Mouse (Mus musculus): ENCODE measurements around the gene Foxk2. TPM values are rescaled to one million over a fixed set of nuclear protein-coding genes. Genes with fewer than 3 reads are reported as not detected.

Gene Foxk2
- total and polyA plus RNA-seq, 2 experiments from 2014 or later: 11.4 to 95.1 TPM

GRCm38 (mm10) chr11:121278011-121278410 lies 18.2 kb downstream of the Foxk2 start:
- Histone ChIP-seq H3K27ac (no peak overlapping the region), H3K4me1 (ENCODE audit: insufficient read depth, low read length) (no peaks in the 10 kb centered on the region), H3K36me3 (ENCODE audit: insufficient read depth, low read length) (no peaks in the 10 kb centered on the region; the same call in 1 of the 2 replicates), H3K4me2 (ENCODE audit: low read depth, low read length) (no peak overlapping the region), H3K9me3 (ENCODE audit: low read length) (no peaks in the 10 kb centered on the region), H3K4me3 (ENCODE audit: low read length) (no peak overlapping the region), H3K27me3 (ENCODE audit: insufficient read depth, low read length) (no peaks in the 10 kb centered on the region), H3K9ac (replicated peaks; ENCODE audit: low read length) (no peak overlapping the region)
- DNase-seq (ENCODE audit: low spot score) (no peak), ATAC-seq (no peak)
- TF ChIP-seq CTCF (IDR thresholded peaks at IDR 0.05; ENCODE audit: low read depth): no peak
- WGBS: 90% methylated on average over 3 of the region's 3 CpGs

- 83% methylated on average over 6 of the region's 6 CpGs for WGBS
- Histone ChIP-seq H3K4me1 (ENCODE audit: insufficient read depth, low read length) (no peaks in the 10 kb centered on the region), H3K36me3 (ENCODE audit: insufficient read depth, low read length) (peaks cover 8% of the 10 kb centered on the region; the same call in 1 of the 2 replicates), H3K4me2 (ENCODE audit: low read depth, low read length) (no peak overlapping the region), H3K4me3 (ENCODE audit: low read length) (no peak overlapping the region), H3K9ac (replicated peaks; ENCODE audit: low read length) (no peak overlapping the region), H3K27ac (no peak overlapping the region), H3K27me3 (ENCODE audit: insufficient read depth, low read length) (no peaks in the 10 kb centered on the region), H3K9me3 (ENCODE audit: low read length) (no peaks in the 10 kb centered on the region)
- no peak for TF ChIP-seq CTCF (IDR thresholded peaks at IDR 0.05; ENCODE audit: low read depth)
- DNase-seq (ENCODE audit: low spot score) (no peak), ATAC-seq (no peak)
These were observed 23.1 kb downstream of the Foxk2 start for GRCm38 (mm10) chr11:121282911-121283310.

GRCm38 (mm10) chr11:121289859-121290258 lies 30.1 kb downstream of the Foxk2 start:
- Histone ChIP-seq H3K4me1 (ENCODE audit: insufficient read depth, low read length) (no peaks in the 10 kb centered on the region), H3K4me3 (ENCODE audit: low read length) (no peak overlapping the region), H3K27me3 (ENCODE audit: insufficient read depth, low read length) (no peaks in the 10 kb centered on the region), H3K27ac (no peak overlapping the region), H3K36me3 (ENCODE audit: insufficient read depth, low read length) (peaks cover 32% of the 10 kb centered on the region; the same call in 1 of the 2 replicates), H3K9me3 (ENCODE audit: low read length) (no peaks in the 10 kb centered on the region), H3K4me2 (ENCODE audit: low read depth, low read length) (no peak overlapping the region), H3K9ac (replicated peaks; ENCODE audit: low read length) (no peak overlapping the region)
- DNase-seq (ENCODE audit: low spot score) (peak; percentile 11), ATAC-seq (no peak)
- 93% methylated on average over 3 of the region's 3 CpGs for WGBS
- TF ChIP-seq CTCF (IDR thresholded peaks at IDR 0.05; ENCODE audit: low read depth): no peak

GRCm38 (mm10) chr11:121294771-121295170 lies 35.0 kb downstream of the Foxk2 start:
- DNase-seq (ENCODE audit: low spot score): no peak
- Histone ChIP-seq H3K9ac (replicated peaks; ENCODE audit: low read length) (no peak overlapping the region), H3K36me3 (ENCODE audit: insufficient read depth, low read length) (peaks cover 19% of the 10 kb centered on the region; the same call in 1 of the 2 replicates), H3K9me3 (ENCODE audit: low read length) (no peaks in the 10 kb centered on the region), H3K27ac (no peak overlapping the region), H3K27me3 (ENCODE audit: insufficient read depth, low read length) (no peaks in the 10 kb centered on the region), H3K4me2 (ENCODE audit: low read depth, low read length) (no peak overlapping the region), H3K4me3 (ENCODE audit: low read length) (no peak overlapping the region), H3K4me1 (ENCODE audit: insufficient read depth, low read length) (no peaks in the 10 kb centered on the region)
- 96% methylated on average over 5 of the region's 5 CpGs for WGBS
- no peak for ATAC-seq
- TF ChIP-seq CTCF (IDR thresholded peaks at IDR 0.05; ENCODE audit: low read depth): no peak

- Histone ChIP-seq H3K4me1 (ENCODE audit: insufficient read depth, low read length) (no peaks in the 10 kb centered on the region), H3K4me3 (ENCODE audit: low read length) (no peak overlapping the region), H3K4me2 (ENCODE audit: low read depth, low read length) (no peak overlapping the region), H3K27me3 (ENCODE audit: insufficient read depth, low read length) (no peaks in the 10 kb centered on the region), H3K9ac (replicated peaks; ENCODE audit: low read length) (no peak overlapping the region), H3K36me3 (ENCODE audit: insufficient read depth, low read length) (peaks cover 34% of the 10 kb centered on the region; the same call in 1 of the 2 replicates), H3K9me3 (ENCODE audit: low read length) (no peaks in the 10 kb centered on the region), H3K27ac (no peak overlapping the region)
- no peak for TF ChIP-seq CTCF (IDR thresholded peaks at IDR 0.05; ENCODE audit: low read depth)
- ATAC-seq (no peak), DNase-seq (ENCODE audit: low spot score) (no peak)
- 91% methylated on average over 8 of the region's 8 CpGs for WGBS
These were observed 38.7 kb downstream of the Foxk2 start for GRCm38 (mm10) chr11:121298493-121298892.

- no peaks in the 10 kb centered on the region for H3K4me1 ChIP-seq (ENCODE audit: insufficient read depth, low read length)
- H3K36me3 ChIP-seq (ENCODE audit: insufficient read depth, low read length): peaks cover 42% of the 10 kb centered on the region; the same call in 1 of the 2 replicates
- no peak overlapping the region for H3K4me2 ChIP-seq (ENCODE audit: low read depth, low read length)
- WGBS: 94% methylated on average over 9 of the region's 9 CpGs
- H3K9me3 ChIP-seq (ENCODE audit: low read length): no peaks in the 10 kb centered on the region
- ATAC-seq (no peak), DNase-seq (ENCODE audit: low spot score) (no peak)
- no peaks in the 10 kb centered on the region for H3K27me3 ChIP-seq (ENCODE audit: insufficient read depth, low read length)
- H3K27ac ChIP-seq: no peak overlapping the region
- no peak overlapping the region for H3K9ac ChIP-seq (replicated peaks; ENCODE audit: low read length)
- H3K4me3 ChIP-seq (ENCODE audit: low read length): no peak overlapping the region
- no peak for TF ChIP-seq CTCF (IDR thresholded peaks at IDR 0.05; ENCODE audit: low read depth)
These were observed 40.5 kb downstream of the Foxk2 start for GRCm38 (mm10) chr11:121300265-121300664.

GRCm38 (mm10) chr11:121305371-121305770 lies 45.6 kb downstream of the Foxk2 start:
- Histone ChIP-seq H3K9ac (replicated peaks; ENCODE audit: low read length) (no peak overlapping the region), H3K4me2 (ENCODE audit: low read depth, low read length) (no peak overlapping the region), H3K9me3 (ENCODE audit: low read length) (0 out of 2 replicates have a peak, but pooled peaks cover 3% of the 10 kb centered on the region), H3K4me3 (ENCODE audit: low read length) (no peak overlapping the region), H3K27ac (no peak overlapping the region), H3K27me3 (ENCODE audit: insufficient read depth, low read length) (no peaks in the 10 kb centered on the region), H3K4me1 (ENCODE audit: insufficient read depth, low read length) (no peaks in the 10 kb centered on the region), H3K36me3 (ENCODE audit: insufficient read depth, low read length) (peaks cover 51% of the 10 kb centered on the region; the same call in 1 of the 2 replicates)
- DNase-seq (ENCODE audit: low spot score) (no peak), ATAC-seq (no peak)
- WGBS: 81% methylated on average over 6 of the region's 6 CpGs
- TF ChIP-seq CTCF (IDR thresholded peaks at IDR 0.05; ENCODE audit: low read depth): no peak

Data from hindbrain, postnatal 0 days (tissue).